Mouse (Mus musculus) layer of hippocampus, adult 6 months (tissue): ENCODE measurements around the gene 6030452D12Rik. TPM values are rescaled to one million over a fixed set of nuclear protein-coding genes. Genes with fewer than 3 reads are reported as not detected.

Experiments used
- long read RNA-seq, 2 experiments: library from polyadenylated mRNA; unstranded; transcript quantifications; one replicate each; pipeline ENCODE4 v2.0.0; 2019 to 2020
- polyA plus RNA-seq: library from polyadenylated mRNA; unstranded; fragments of <200 nt; fragmentation: Nextera tagmentation; gene quantifications from 2 replicates; pipeline ENCODE4 v1.2.3, GENCODE M21; 2021

6030452D12Rik gene
- polyA plus RNA-seq = not detected in 2 replicates
- long read RNA-seq, experiment 1 = 0 reads
- long read RNA-seq, experiment 2 = 0 reads

DNA sequence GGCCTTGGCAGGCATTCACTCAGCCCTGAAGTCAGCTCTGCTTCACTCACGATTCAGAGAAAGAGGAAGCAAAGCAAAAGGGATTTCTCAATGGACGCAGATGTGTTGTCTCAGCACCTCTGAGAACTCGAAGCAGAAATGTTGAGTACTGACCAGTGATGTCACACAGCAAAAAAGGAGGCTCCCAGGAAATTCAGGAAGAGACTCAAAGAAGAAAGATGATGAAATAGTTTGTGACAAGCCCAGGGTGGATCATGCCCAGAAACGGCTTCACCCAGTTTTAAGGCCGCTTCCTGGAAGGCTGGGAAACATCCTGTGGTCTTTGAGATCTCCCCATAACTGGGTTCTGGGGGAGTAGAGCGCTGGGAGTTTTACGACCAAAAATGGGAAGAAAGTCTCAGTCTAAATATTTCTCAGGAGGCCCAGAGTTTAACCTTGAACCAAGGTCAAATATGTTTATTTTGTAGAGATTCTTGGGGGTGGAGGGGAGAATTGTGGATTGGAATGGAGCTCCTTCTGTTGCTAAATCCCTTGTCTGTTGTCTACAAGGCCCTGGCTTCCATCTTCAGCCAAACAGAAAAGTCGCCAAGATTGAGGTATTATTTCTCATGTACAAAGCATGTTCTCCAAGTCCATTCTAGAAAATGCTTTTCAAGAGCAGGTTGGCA is at the start of gene 6030452D12Rik:
Gene 6030452D12Rik, plus strand, starts transcription at position 505 of the 668 bp plus-strand sequence.

DNA sequence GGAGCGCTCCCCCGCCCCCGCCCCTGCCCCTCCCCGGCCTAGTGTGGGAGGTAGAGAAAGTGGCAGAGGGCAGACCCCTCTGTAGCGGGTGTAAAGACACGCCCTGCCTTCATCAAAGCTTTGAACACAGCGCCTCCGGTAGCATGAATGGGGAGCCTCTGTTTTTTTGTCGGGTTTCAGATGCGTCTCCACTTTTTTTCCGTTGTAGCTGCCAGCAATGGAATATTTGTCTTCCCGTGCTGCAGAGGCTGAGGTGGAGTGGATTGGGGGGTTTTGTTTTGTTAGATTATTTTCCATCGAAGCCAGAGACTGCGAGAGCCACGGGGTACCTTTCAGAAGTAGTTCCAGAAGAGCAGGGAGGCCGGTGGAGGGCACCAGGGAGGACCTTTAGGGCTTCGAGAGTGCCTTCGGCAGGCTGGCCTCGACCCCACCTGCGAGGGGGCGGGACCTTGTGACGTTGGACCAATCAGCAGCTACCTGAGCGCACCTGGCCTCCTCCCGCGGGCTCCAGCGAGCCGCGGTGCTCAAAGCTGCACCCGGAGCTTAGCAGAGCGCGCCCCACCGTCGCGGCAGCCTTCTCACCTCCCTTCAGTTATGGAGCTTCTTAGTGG is 10.1 kb downstream of the 6030452D12Rik start, which contains the start of gene Cdh3:
Gene Cdh3, plus strand, starts transcription at position 527 of the 611 bp plus-strand sequence.

Other genes starting within 250 kb of the 6030452D12Rik start
- 29.6 and 35.3 TPM in 2 replicates for gene Smpd3, start 162.5 kb upstream of the 6030452D12Rik start, polyA plus RNA-seq
- gene Zfp90, start 85.2 kb upstream of the 6030452D12Rik start, polyA plus RNA-seq = 7.2 TPM in 2 replicates
- gene Cdh3, start 10.4 kb downstream of the 6030452D12Rik start, polyA plus RNA-seq = 0.05 and 0.72 TPM in 2 replicates
- 9.7 and 12.7 TPM in 2 replicates for gene Gm10073, start 72.9 kb downstream of the 6030452D12Rik start, polyA plus RNA-seq
- gene Cdh1, start 102.8 kb downstream of the 6030452D12Rik start, polyA plus RNA-seq = 0.15 and 0.31 TPM in 2 replicates
- gene Tango6, start 182.5 kb downstream of the 6030452D12Rik start, polyA plus RNA-seq = 1.9 and 2.2 TPM in 2 replicates